In the genomic region with DNA sequence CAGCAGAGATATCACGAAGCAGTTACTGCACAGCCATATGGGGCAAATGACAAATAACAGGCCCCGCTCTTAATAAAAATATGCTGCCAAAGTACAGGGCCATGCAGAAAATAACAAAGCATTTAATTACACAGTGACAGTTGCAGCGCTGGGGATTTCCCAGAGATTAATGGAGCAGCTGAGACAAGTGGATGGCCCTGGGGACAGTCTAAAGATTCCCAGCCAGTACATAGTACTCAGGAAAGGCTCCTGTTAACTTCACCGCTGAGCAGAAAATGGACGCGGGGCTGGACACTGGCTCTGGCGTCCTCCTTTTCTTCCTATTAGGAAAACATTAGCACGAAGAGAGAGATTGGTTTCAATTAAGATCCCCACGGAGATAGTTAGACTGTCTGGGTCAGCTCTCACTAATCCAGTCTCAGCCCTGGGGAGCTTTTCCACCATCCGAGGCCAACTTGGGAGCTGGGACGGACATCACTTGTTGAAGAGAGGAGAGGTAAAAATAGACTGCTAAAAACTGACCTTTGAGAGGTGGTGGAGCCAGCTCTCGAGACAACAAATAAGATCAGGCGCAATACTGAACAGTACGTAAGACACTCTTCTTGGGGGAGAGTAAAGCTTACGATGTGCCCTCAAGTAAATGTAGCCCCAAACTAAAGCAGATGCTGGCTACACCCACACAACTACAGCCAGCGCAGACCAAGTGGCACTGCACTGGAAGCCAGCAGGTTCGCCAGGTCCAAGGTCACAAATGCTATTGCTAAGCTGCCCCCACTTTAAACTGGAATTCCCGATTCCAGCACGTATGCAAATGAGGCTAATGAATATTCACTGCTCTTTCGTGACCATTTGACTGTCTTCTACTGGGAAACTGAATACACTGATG, we compare ENCODE assay signal across 8 mouse cellular contexts. TPM values are rescaled to one million over a fixed set of nuclear protein-coding genes. Genes with fewer than 3 reads are reported as not detected.
DNase-seq lines count a peak whose midpoint lies in the region; ATAC-seq lines count a peak whose summit lies in the region.

No protein-coding gene starts in this region.

- H3K4me3 ChIP-seq in limb, embryonic 12.5 days (replicated peaks) = no peak overlapping the region
- no peak overlapping the region for H3K4me3 ChIP-seq in limb, embryonic 10.5 days
- no peak overlapping the region for H3K4me3 ChIP-seq in forebrain, embryonic 13.5 days
- H3K4me3 ChIP-seq in hindbrain, embryonic 15.5 days = no peak overlapping the region
- H3K4me3 ChIP-seq in midbrain, embryonic 15.5 days = no peak overlapping the region

- H3K4me1 ChIP-seq in limb, embryonic 12.5 days (replicated peaks) = peaks cover 18% of the 10 kb centered on the region
- peaks cover 29% of the 10 kb centered on the region for H3K4me1 ChIP-seq in limb, embryonic 10.5 days
- peaks cover 12% of the 10 kb centered on the region for H3K4me1 ChIP-seq in forebrain, embryonic 13.5 days
- H3K4me1 ChIP-seq in hindbrain, embryonic 15.5 days (replicated peaks) = peaks cover 15% of the 10 kb centered on the region
- peaks cover 15% of the 10 kb centered on the region for H3K4me1 ChIP-seq in midbrain, embryonic 15.5 days

- no peak for ATAC-seq in limb, embryonic 12.5 days (ENCODE audit: insufficient number of reproducible peaks, insufficient read depth, low FRiP score, low TSS enrichment, low read depth)
- ATAC-seq in forebrain, embryonic 13.5 days = peak; percentile 69; the same call in 1 of the 2 replicates
- ATAC-seq in hindbrain, embryonic 15.5 days (ENCODE audit: low FRiP score, low read depth) = peak; percentile 78
- ATAC-seq in midbrain, embryonic 15.5 days (replicated peaks) = peak; percentile 77

- H3K36me3 ChIP-seq in limb, embryonic 12.5 days = no peaks in the 10 kb centered on the region
- no peaks in the 10 kb centered on the region for H3K36me3 ChIP-seq in limb, embryonic 10.5 days
- no peaks in the 10 kb centered on the region for H3K36me3 ChIP-seq in forebrain, embryonic 13.5 days (ENCODE audit: poor library complexity, severe bottlenecking)
- no peaks in the 10 kb centered on the region for H3K36me3 ChIP-seq in hindbrain, embryonic 15.5 days
- no peaks in the 10 kb centered on the region for H3K36me3 ChIP-seq in midbrain, embryonic 15.5 days (replicated peaks)

- H3K27ac ChIP-seq in limb, embryonic 12.5 days = peak overlapping the region; percentile 12; the same call in 1 of the 2 replicates
- H3K27ac ChIP-seq in limb, embryonic 10.5 days = no peak overlapping the region
- H3K27ac ChIP-seq in forebrain, embryonic 13.5 days = 0 out of 2 replicates have a peak overlapping the region, but pooled peaks have one; percentile 17
- 0 out of 2 replicates have a peak overlapping the region, but pooled peaks have one; percentile 8 for H3K27ac ChIP-seq in hindbrain, embryonic 15.5 days (replicated peaks)
- H3K27ac ChIP-seq in midbrain, embryonic 15.5 days = no peak overlapping the region

- no peaks in the 10 kb centered on the region for H3K27me3 ChIP-seq in limb, embryonic 12.5 days
- no peaks in the 10 kb centered on the region for H3K27me3 ChIP-seq in limb, embryonic 10.5 days (ENCODE audit: low read depth, poor library complexity, severe bottlenecking)
- no peaks in the 10 kb centered on the region for H3K27me3 ChIP-seq in forebrain, embryonic 13.5 days
- H3K27me3 ChIP-seq in hindbrain, embryonic 15.5 days = no peaks in the 10 kb centered on the region
- H3K27me3 ChIP-seq in midbrain, embryonic 15.5 days (replicated peaks) = no peaks in the 10 kb centered on the region

- WGBS in limb, embryonic 12.5 days = 50% methylated on average over 20 of the region's 20 CpGs
- 57% methylated on average over 20 of the region's 20 CpGs for WGBS in limb, embryonic 10.5 days
- whole genome bisulfite sequencing in forebrain, embryonic 13.5 days = 48% methylated on average over 20 of the region's 20 CpGs
- 29% methylated on average over 20 of the region's 20 CpGs for WGBS in hindbrain, embryonic 15.5 days
- WGBS in midbrain, embryonic 15.5 days = 35% methylated on average over 20 of the region's 20 CpGs

- no peak overlapping the region for H3K4me2 ChIP-seq in limb, embryonic 12.5 days
- no peak overlapping the region for H3K4me2 ChIP-seq in forebrain, embryonic 13.5 days
- H3K4me2 ChIP-seq in hindbrain, embryonic 15.5 days = peak overlapping the region; percentile 16
- H3K4me2 ChIP-seq in midbrain, embryonic 15.5 days = peak overlapping the region; percentile 8; the same call in 1 of the 2 replicates

- H3K9ac ChIP-seq in limb, embryonic 12.5 days (replicated peaks) = no peak overlapping the region
- H3K9ac ChIP-seq in forebrain, embryonic 13.5 days = no peak overlapping the region
- H3K9ac ChIP-seq in hindbrain, embryonic 15.5 days = no peak overlapping the region
- no peak overlapping the region for H3K9ac ChIP-seq in midbrain, embryonic 15.5 days

- no peaks in the 10 kb centered on the region for H3K9me3 ChIP-seq in limb, embryonic 12.5 days
- H3K9me3 ChIP-seq in limb, embryonic 10.5 days (replicated peaks) = no peaks in the 10 kb centered on the region
- no peaks in the 10 kb centered on the region for H3K9me3 ChIP-seq in forebrain, embryonic 13.5 days (replicated peaks)
- H3K9me3 ChIP-seq in hindbrain, embryonic 15.5 days = no peaks in the 10 kb centered on the region
- H3K9me3 ChIP-seq in midbrain, embryonic 15.5 days = no peaks in the 10 kb centered on the region

- no peak for DNase-seq in limb, embryonic 10.5 days (ENCODE audit: low spot score)
- DNase-seq in cerebellum, adult 11-12 months = no peak
- DNase-seq in right cerebral cortex, adult 18-20 months = no peak
- no peak for DNase-seq in left cerebral cortex, adult 8-10 months (ENCODE audit: low spot score in 2 of 2)

RNA-seq across cellular contexts. Expression of a gene that starts 34.5 kb away (rescaled TPM):
- polyA plus RNA-seq in limb, embryonic 12.5 days (2016; fragmentation: Nextera tagmentation; extraction: Ambion mirVana) = 4.3 and 5.1 TPM in 2 replicates
- polyA plus RNA-seq in limb, embryonic 10.5 days (2016; fragmentation: Nextera tagmentation; extraction: Ambion mirVana) = 1.2 and 1.3 TPM in 2 replicates
- 3.4 and 4.1 TPM in 2 replicates for polyA plus RNA-seq in forebrain, embryonic 13.5 days (2015; fragmentation: Nextera tagmentation; extraction: Ambion mirVana)
- 7.1 and 7.5 TPM in 2 replicates for polyA plus RNA-seq in hindbrain, embryonic 15.5 days (2015; fragmentation: Nextera tagmentation; extraction: Ambion mirVana)
- 5.6 and 5.7 TPM in 2 replicates for polyA plus RNA-seq in midbrain, embryonic 15.5 days (2015; fragmentation: Nextera tagmentation; extraction: Ambion mirVana)
- 10 to 100 TPM; 13.6 to 17.9 (median 15.1) TPM for total RNA-seq in left cerebral cortex, adult 8-10 months (2022)

Comparison
In these comparisons a context has a peak if more than half of its experiments do, and no peak if none do; other contexts are left out.
1. H3K27ac ChIP-seq: peak in limb, embryonic 12.5 days (single experiment), forebrain, embryonic 13.5 days (single experiment) and hindbrain, embryonic 15.5 days (single experiment); none in limb, embryonic 10.5 days (single experiment) and midbrain, embryonic 15.5 days (single experiment).
2. H3K4me2 ChIP-seq: peak in hindbrain, embryonic 15.5 days (single experiment) and midbrain, embryonic 15.5 days (single experiment); none in limb, embryonic 12.5 days (single experiment) and forebrain, embryonic 13.5 days (single experiment).